Mouse (Mus musculus): ENCODE measurements at regions not wholly inside any gene's neighbourhood (a gene's known extent, or its start where the extent isn't known, plus 50 kb on each side); places are given as distances from the start of the nearest gene placed in this dataset.

GRCm38 (mm10) chr2:114911845-114912500 lies 257.2 kb upstream of the Dph6 start:
- DNase-seq (ENCODE audit: low spot score) (no peak), ATAC-seq (replicated peaks; ENCODE audit: low FRiP score, low TSS enrichment, low read depth) (no peak)
- no peak overlapping the region for H3K4me3 ChIP-seq (ENCODE audit: low read depth, low read length)
- H3K4me1 ChIP-seq (replicated peaks; ENCODE audit: control insufficient read depth, insufficient read depth, low read length), result no peaks in the 10 kb centered on the region
- H3K9me3 ChIP-seq (ENCODE audit: control insufficient read depth, low read length), result no peaks in the 10 kb centered on the region
- no peak overlapping the region for H3K4me2 ChIP-seq (ENCODE audit: low read length)
- H3K27me3 ChIP-seq (replicated peaks; ENCODE audit: control insufficient read depth, insufficient read depth, low read length), result no peaks in the 10 kb centered on the region
- WGBS, result 64% methylated on average over 7 of the region's 7 CpGs
- no peaks in the 10 kb centered on the region for H3K36me3 ChIP-seq (ENCODE audit: control insufficient read depth, insufficient read depth, low read length)
- H3K27ac ChIP-seq (ENCODE audit: low read depth), result no peak overlapping the region
- H3K9ac ChIP-seq (ENCODE audit: low read length), result no peak overlapping the region

- H3K9me3 ChIP-seq (ENCODE audit: control insufficient read depth, low read length), result no peaks in the 10 kb centered on the region
- H3K4me1 ChIP-seq (replicated peaks; ENCODE audit: control insufficient read depth, insufficient read depth, low read length), result no peaks in the 10 kb centered on the region
- ATAC-seq (replicated peaks; ENCODE audit: low FRiP score, low TSS enrichment, low read depth) (no peak), DNase-seq (ENCODE audit: low spot score) (no peak)
- H3K4me2 ChIP-seq (ENCODE audit: low read length), result no peak overlapping the region
- no peak overlapping the region for H3K27ac ChIP-seq (ENCODE audit: low read depth)
- H3K9ac ChIP-seq (ENCODE audit: low read length), result no peak overlapping the region
- no peaks in the 10 kb centered on the region for H3K36me3 ChIP-seq (ENCODE audit: control insufficient read depth, insufficient read depth, low read length)
- H3K4me3 ChIP-seq (ENCODE audit: low read depth, low read length), result no peak overlapping the region
- no peaks in the 10 kb centered on the region for H3K27me3 ChIP-seq (replicated peaks; ENCODE audit: control insufficient read depth, insufficient read depth, low read length)
- WGBS, result 85% methylated on average over 6 of the region's 6 CpGs
These were observed 260.4 kb upstream of the Dph6 start for GRCm38 (mm10) chr2:114915025-114915690.

GRCm38 (mm10) chr2:114918420-114919332 lies 263.9 kb upstream of the Dph6 start:
- no peak for DNase-seq (ENCODE audit: low spot score)
- Histone ChIP-seq H3K9me3 (ENCODE audit: control insufficient read depth, low read length) (no peaks in the 10 kb centered on the region), H3K36me3 (ENCODE audit: control insufficient read depth, insufficient read depth, low read length) (no peaks in the 10 kb centered on the region), H3K4me2 (ENCODE audit: low read length) (no peak overlapping the region), H3K4me1 (replicated peaks; ENCODE audit: control insufficient read depth, insufficient read depth, low read length) (no peaks in the 10 kb centered on the region), H3K4me3 (ENCODE audit: low read depth, low read length) (no peak overlapping the region), H3K9ac (ENCODE audit: low read length) (no peak overlapping the region), H3K27ac (ENCODE audit: low read depth) (no peak overlapping the region), H3K27me3 (replicated peaks; ENCODE audit: control insufficient read depth, insufficient read depth, low read length) (no peaks in the 10 kb centered on the region)
- ATAC-seq (replicated peaks; ENCODE audit: low FRiP score, low TSS enrichment, low read depth), result no peak
- WGBS, result 84% methylated on average over 16 of the region's 16 CpGs

GRCm38 (mm10) chr2:114923911-114924310 lies 269.1 kb upstream of the Dph6 start:
- no peaks in the 10 kb centered on the region for H3K9me3 ChIP-seq (ENCODE audit: control insufficient read depth, low read length)
- no peak for ATAC-seq (replicated peaks; ENCODE audit: low FRiP score, low TSS enrichment, low read depth)
- H3K36me3 ChIP-seq (ENCODE audit: control insufficient read depth, insufficient read depth, low read length), result no peaks in the 10 kb centered on the region
- no peak overlapping the region for H3K9ac ChIP-seq (ENCODE audit: low read length)
- H3K27me3 ChIP-seq (replicated peaks; ENCODE audit: control insufficient read depth, insufficient read depth, low read length), result no peaks in the 10 kb centered on the region
- H3K4me2 ChIP-seq (ENCODE audit: low read length), result no peak overlapping the region
- no peak overlapping the region for H3K27ac ChIP-seq (ENCODE audit: low read depth)
- WGBS, result 74% methylated on average over 2 of the region's 2 CpGs
- DNase-seq (ENCODE audit: low spot score), result no peak
- no peaks in the 10 kb centered on the region for H3K4me1 ChIP-seq (replicated peaks; ENCODE audit: control insufficient read depth, insufficient read depth, low read length)
- no peak overlapping the region for H3K4me3 ChIP-seq (ENCODE audit: low read depth, low read length)

GRCm38 (mm10) chr2:114935436-114935835 lies 280.7 kb upstream of the Dph6 start:
- H3K27me3 ChIP-seq (replicated peaks; ENCODE audit: control insufficient read depth, insufficient read depth, low read length), result no peaks in the 10 kb centered on the region
- H3K27ac ChIP-seq (ENCODE audit: low read depth), result no peak overlapping the region
- H3K9ac ChIP-seq (ENCODE audit: low read length), result no peak overlapping the region
- 47% methylated on average over 3 of the region's 3 CpGs for WGBS
- no peak overlapping the region for H3K4me3 ChIP-seq (ENCODE audit: low read depth, low read length)
- no peaks in the 10 kb centered on the region for H3K9me3 ChIP-seq (ENCODE audit: control insufficient read depth, low read length)
- no peaks in the 10 kb centered on the region for H3K4me1 ChIP-seq (replicated peaks; ENCODE audit: control insufficient read depth, insufficient read depth, low read length)
- ATAC-seq (replicated peaks; ENCODE audit: low FRiP score, low TSS enrichment, low read depth) (no peak), DNase-seq (ENCODE audit: low spot score) (no peak)
- H3K4me2 ChIP-seq (ENCODE audit: low read length), result no peak overlapping the region
- no peaks in the 10 kb centered on the region for H3K36me3 ChIP-seq (ENCODE audit: control insufficient read depth, insufficient read depth, low read length)

- no peak overlapping the region; the same call in 1 of the 2 replicates for H3K4me2 ChIP-seq (ENCODE audit: low read length)
- no peak overlapping the region for H3K27ac ChIP-seq (ENCODE audit: low read depth)
- no peak overlapping the region for H3K4me3 ChIP-seq (ENCODE audit: low read depth, low read length)
- ATAC-seq (replicated peaks; ENCODE audit: low FRiP score, low TSS enrichment, low read depth) (no peak), DNase-seq (ENCODE audit: low spot score) (no peak)
- no peaks in the 10 kb centered on the region for H3K9me3 ChIP-seq (ENCODE audit: control insufficient read depth, low read length)
- H3K36me3 ChIP-seq (ENCODE audit: control insufficient read depth, insufficient read depth, low read length), result no peaks in the 10 kb centered on the region
- no peaks in the 10 kb centered on the region for H3K27me3 ChIP-seq (replicated peaks; ENCODE audit: control insufficient read depth, insufficient read depth, low read length)
- WGBS, result 58% methylated on average over 7 of the region's 7 CpGs
- no peak overlapping the region for H3K9ac ChIP-seq (ENCODE audit: low read length)
- no peaks in the 10 kb centered on the region for H3K4me1 ChIP-seq (replicated peaks; ENCODE audit: control insufficient read depth, insufficient read depth, low read length)
These were observed 283.8 kb upstream of the Dph6 start for GRCm38 (mm10) chr2:114938416-114939147.

GRCm38 (mm10) chr2:114966111-114966510 lies 311.3 kb upstream of the Dph6 start:
- no peaks in the 10 kb centered on the region for H3K27me3 ChIP-seq (replicated peaks; ENCODE audit: control insufficient read depth, insufficient read depth, low read length)
- no peaks in the 10 kb centered on the region for H3K4me1 ChIP-seq (replicated peaks; ENCODE audit: control insufficient read depth, insufficient read depth, low read length)
- H3K9me3 ChIP-seq (ENCODE audit: control insufficient read depth, low read length), result no peaks in the 10 kb centered on the region
- ATAC-seq (replicated peaks; ENCODE audit: low FRiP score, low TSS enrichment, low read depth), result no peak
- 54% methylated on average over 3 of the region's 3 CpGs for WGBS
- H3K4me3 ChIP-seq (ENCODE audit: low read depth, low read length), result no peak overlapping the region
- DNase-seq (ENCODE audit: low spot score), result no peak
- H3K4me2 ChIP-seq (ENCODE audit: low read length), result no peak overlapping the region
- no peaks in the 10 kb centered on the region for H3K36me3 ChIP-seq (ENCODE audit: control insufficient read depth, insufficient read depth, low read length)
- no peak overlapping the region for H3K27ac ChIP-seq (ENCODE audit: low read depth)
- H3K9ac ChIP-seq (ENCODE audit: low read length), result no peak overlapping the region

GRCm38 (mm10) chr2:114968651-114969050 lies 313.9 kb upstream of the Dph6 start:
- H3K4me2 ChIP-seq (ENCODE audit: low read length), result no peak overlapping the region
- no peak overlapping the region for H3K4me3 ChIP-seq (ENCODE audit: low read depth, low read length)
- no peaks in the 10 kb centered on the region for H3K4me1 ChIP-seq (replicated peaks; ENCODE audit: control insufficient read depth, insufficient read depth, low read length)
- H3K9ac ChIP-seq (ENCODE audit: low read length), result no peak overlapping the region
- ATAC-seq (replicated peaks; ENCODE audit: low FRiP score, low TSS enrichment, low read depth), result no peak
- no peaks in the 10 kb centered on the region for H3K9me3 ChIP-seq (ENCODE audit: control insufficient read depth, low read length)
- H3K27me3 ChIP-seq (replicated peaks; ENCODE audit: control insufficient read depth, insufficient read depth, low read length), result no peaks in the 10 kb centered on the region
- H3K36me3 ChIP-seq (ENCODE audit: control insufficient read depth, insufficient read depth, low read length), result no peaks in the 10 kb centered on the region
- no peak overlapping the region for H3K27ac ChIP-seq (ENCODE audit: low read depth)
- 53% methylated on average over 1 of the region's 1 CpGs for WGBS
- no peak for DNase-seq (ENCODE audit: low spot score)
